14 mouse cellular contexts compared by ENCODE assay signal in the genomic region with DNA sequence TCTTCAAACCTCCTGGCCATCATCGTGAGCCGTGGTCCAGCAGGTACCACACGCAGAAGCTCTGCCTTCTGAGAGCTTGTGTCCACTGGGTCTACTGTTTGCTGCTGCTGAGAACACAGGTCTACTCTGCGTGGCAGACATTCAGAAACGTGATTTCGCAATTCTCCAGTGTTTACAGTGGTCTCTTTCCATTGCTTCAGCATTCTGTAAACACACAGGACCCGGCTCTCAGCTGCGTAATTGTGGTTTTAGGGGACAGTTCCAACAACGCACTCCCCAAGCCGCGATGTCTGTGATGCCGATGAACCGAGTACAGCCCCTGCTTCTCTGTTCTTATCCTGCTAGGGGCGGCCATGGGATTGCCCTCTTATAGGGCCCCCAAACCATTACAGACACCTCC. TPM values are rescaled to one million over a fixed set of nuclear protein-coding genes. Genes with fewer than 3 reads are reported as not detected.
DNase-seq lines count a peak whose midpoint lies in the region; ATAC-seq and TF ChIP-seq lines count a peak whose summit lies in the region.
"Had no signal": no experiment of that assay in that cellular context is flagged by ENCODE, and none has a peak within 500 bp of the region (broad histone marks: within the 10 kb centered on the region; RNA-seq: fewer than 3 reads in every experiment).

No protein-coding gene starts in this region.

- H3K27me3 ChIP-seq in intestine, embryonic 15.5 days (replicated peaks): no peaks in the 10 kb centered on the region
- no peaks in the 10 kb centered on the region for H3K27me3 ChIP-seq in liver, postnatal 0 days (ENCODE audit: insufficient read depth, low read length)
- H3K27me3 ChIP-seq in small intestine, adult 2 months (ENCODE audit: control insufficient read depth, insufficient read depth, low read length): no peaks in the 10 kb centered on the region
- H3K27me3 ChIP-seq: limb, embryonic 13.5 days; midbrain, embryonic 15.5 days had no signal

- no peaks in the 10 kb centered on the region for H3K9me3 ChIP-seq in intestine, embryonic 15.5 days
- H3K9me3 ChIP-seq in liver, postnatal 0 days (ENCODE audit: low read length): no peaks in the 10 kb centered on the region
- H3K9me3 ChIP-seq: limb, embryonic 13.5 days; midbrain, embryonic 15.5 days had no signal

- 0 out of 2 replicates have a peak, but pooled peaks have one; percentile 13 for ATAC-seq in intestine, embryonic 15.5 days
- peak; percentile 82 for ATAC-seq in liver, postnatal 0 days
- ATAC-seq: midbrain, embryonic 15.5 days had no signal

- 52% methylated on average over 14 of the region's 14 CpGs for WGBS in intestine, embryonic 15.5 days
- 43% methylated on average over 14 of the region's 14 CpGs for WGBS in liver, postnatal 0 days (ENCODE audit: insufficient replicate concordance)
- 60% methylated on average over 14 of the region's 14 CpGs for WGBS in small intestine, adult 2 months

- H3K36me3 ChIP-seq in intestine, embryonic 15.5 days: no peaks in the 10 kb centered on the region
- H3K36me3 ChIP-seq in liver, postnatal 0 days (replicated peaks; ENCODE audit: insufficient read depth, low read length): no peaks in the 10 kb centered on the region
- no peaks in the 10 kb centered on the region for H3K36me3 ChIP-seq in small intestine, adult 2 months (ENCODE audit: control insufficient read depth, insufficient read depth, low read length)
- H3K36me3 ChIP-seq: limb, embryonic 13.5 days; midbrain, embryonic 15.5 days had no signal

- peak; percentile 44 for DNase-seq in kidney, postnatal 14 days
- DNase-seq in kidney, adult 8-10 months: no peak
- peak; percentile 21 for DNase-seq in liver, postnatal 0 days
- DNase-seq in ovary, adult 18-20 months (ENCODE audit: low spot score): no peak
- no peak for DNase-seq in adrenal gland, adult 2 months
- no peak for DNase-seq in urinary bladder, postnatal 14 days (ENCODE audit: low spot score)
- DNase-seq: cerebellum, adult 2 months; gastrocnemius, postnatal 14 days; heart, postnatal 14 days; kidney, adult 18-20 months had no signal

- no peak overlapping the region for H3K9ac ChIP-seq in intestine, embryonic 15.5 days
- no peak overlapping the region for H3K9ac ChIP-seq in liver, postnatal 0 days (replicated peaks)
- H3K9ac ChIP-seq: limb, embryonic 13.5 days; midbrain, embryonic 15.5 days had no signal

- no peak for TF ChIP-seq CTCF in liver, postnatal 0 days (IDR thresholded peaks at IDR 0.05; ENCODE audit: low read depth)
- TF ChIP-seq CTCF in small intestine, adult 2 months (IDR thresholded peaks at IDR 0.05; ENCODE audit: extremely low read depth, insufficient read length, insufficient replicate concordance, low read depth, low read length): no peak

- no peak for TF ChIP-seq EP300 in liver, postnatal 0 days (IDR thresholded peaks at IDR 0.05; ENCODE audit: low read depth)

- 0 out of 2 replicates have a peak, but pooled peaks have one; percentile 10 for TF ChIP-seq POLR2A in small intestine, adult 2 months (IDR thresholded peaks at IDR 0.05; ENCODE audit: low read depth, low read length)

- no peak overlapping the region for H3K4me3 ChIP-seq in intestine, embryonic 15.5 days (replicated peaks)
- H3K4me3 ChIP-seq in liver, postnatal 0 days (ENCODE audit: low read depth, low read length): no peak overlapping the region
- no peak overlapping the region for H3K4me3 ChIP-seq in small intestine, adult 2 months (ENCODE audit: low read depth, low read length)
- H3K4me3 ChIP-seq: limb, embryonic 13.5 days; midbrain, embryonic 15.5 days had no signal

- peaks cover 19% of the 10 kb centered on the region for H3K4me1 ChIP-seq in intestine, embryonic 15.5 days (replicated peaks)
- peaks cover 3% of the 10 kb centered on the region; the same call in 1 of the 2 replicates for H3K4me1 ChIP-seq in liver, postnatal 0 days (ENCODE audit: insufficient read depth)
- H3K4me1 ChIP-seq in small intestine, adult 2 months (ENCODE audit: control insufficient read depth, insufficient read depth, insufficient read length, low read length): peaks cover 3% of the 10 kb centered on the region; the same call in 1 of the 2 replicates
- H3K4me1 ChIP-seq: midbrain, embryonic 15.5 days had no signal

- H3K4me2 ChIP-seq in intestine, embryonic 15.5 days (replicated peaks): no peak overlapping the region
- H3K4me2 ChIP-seq in liver, postnatal 0 days (ENCODE audit: low read depth, low read length): 0 out of 2 replicates have a peak overlapping the region, but pooled peaks have one; percentile 14
- H3K4me2 ChIP-seq: limb, embryonic 13.5 days; midbrain, embryonic 15.5 days had no signal

- peak overlapping the region; percentile 18; the same call in 1 of the 2 replicates for H3K27ac ChIP-seq in intestine, embryonic 15.5 days
- H3K27ac ChIP-seq in liver, postnatal 0 days (ENCODE audit: low read depth): no peak overlapping the region
- peak overlapping the region; percentile 62 for H3K27ac ChIP-seq in small intestine, adult 2 months (ENCODE audit: insufficient read depth, low read depth, low read length)
- H3K27ac ChIP-seq: limb, embryonic 13.5 days; midbrain, embryonic 15.5 days had no signal

RNA-seq across cellular contexts. Expression of a gene that starts 16.1 kb away (rescaled TPM):
- 96.7 and 104 TPM in 2 replicates for polyA plus RNA-seq in intestine, embryonic 15.5 days (2015; fragmentation: Nextera tagmentation; extraction: Ambion mirVana)
- 16.4 and 17.2 TPM in 2 replicates for polyA plus RNA-seq in liver, postnatal 0 days (2015; fragmentation: Nextera tagmentation; extraction: Ambion mirVana)
- polyA plus RNA-seq in small intestine, adult 2 months (2012; rRNA removed): 24.1 and 30.4 TPM in 2 replicates
- total RNA-seq in adrenal gland, adult 2 months (2021): 10 to 100 TPM; 73.0 to 87.9 TPM
- 107 and 117 TPM in 2 replicates for polyA plus RNA-seq in adrenal gland, adult 2 months (2012; rRNA removed)

Comparison
In these comparisons a context has a peak if more than half of its experiments do, and no peak if none do; other contexts are left out.
1. DNase-seq: peak in kidney, postnatal 14 days (single experiment) and liver, postnatal 0 days (single experiment); none in kidney, adult 8-10 months (0 of 2), ovary, adult 18-20 months (single experiment), adrenal gland, adult 2 months (single experiment) and urinary bladder, postnatal 14 days (single experiment).